Mouse (Mus musculus) olfactory bulb, adult 2 months (tissue): ENCODE measurements around the gene Whamm. TPM values are rescaled to one million over a fixed set of nuclear protein-coding genes. Genes with fewer than 3 reads are reported as not detected.

ENCODE experiments used
- H3K27ac ChIP-seq: fragments of 200-500 bp; 2 replicates; pipeline ENCODE4 v1.5.1; 2012; ENCODE audit warnings: low read depth, low read length; ENCODE audit not compliant: insufficient read depth
- H3K4me1 ChIP-seq: fragments of 200-500 bp; 2 replicates; pipeline ENCODE4 v1.6.1; 2012; ENCODE audit warnings: low read length; ENCODE audit not compliant: control insufficient read depth, insufficient read depth
- H3K4me3 ChIP-seq: fragments of 200-500 bp; 2 replicates; pipeline ENCODE4 v1.5.1; 2012; ENCODE audit warnings: mild to moderate bottlenecking, low read depth, low read length, moderate library complexity; ENCODE audit not compliant: insufficient read depth
- CTCF ChIP-seq: fragments of 200-500 bp; IDR thresholded peaks from 2 replicates; pipeline ENCODE4 v1.5.1; 2012; ENCODE audit warnings: low read depth, mild to moderate bottlenecking, low read length, moderate library complexity; ENCODE audit not compliant: insufficient read depth
- POLR2A ChIP-seq: fragments of 200-500 bp; IDR thresholded peaks from 2 replicates; pipeline ENCODE4 v1.6.1; 2012; ENCODE audit warnings: mild to moderate bottlenecking, low read depth, low read length, moderate library complexity; ENCODE audit not compliant: insufficient read depth
- WGBS: fragments of 180-500 bp; shearing (Covaris S2); methylation state at CpG from one replicate; pipeline ENCODE4 v1.1.7; 2018; 5-methylcytosine and 5-hydroxymethylcytosine counted together
- polyA plus RNA-seq: library from polyadenylated mRNA; stranded (reverse); fragments of >200 nt; gene quantifications from 2 replicates; pipeline ENCODE4 v1.2.4, GENCODE M21; 2012; ENCODE audit warnings: low replicate concordance; ENCODE audit not compliant: missing spikeins, insufficient read depth, insufficient read length

Gene Whamm
- polyA plus RNA-seq, 1 experiment = not detected

GRCm38 (mm10) chr7:81641101-81641500 is 70.0 kb downstream of the Whamm start:
- no peak overlapping the region; the same call in 1 of the 2 replicates for H3K27ac ChIP-seq
- TF ChIP-seq POLR2A (no peak), CTCF (no peak)
- 58% methylated on average over 6 of the region's 6 CpGs for WGBS
- H3K4me1 ChIP-seq = peaks cover 28% of the 10 kb centered on the region
- H3K4me3 ChIP-seq = no peak overlapping the region

GRCm38 (mm10) chr7:81644551-81645235 is 73.6 kb downstream of the Whamm start:
- TF ChIP-seq CTCF (no peak), POLR2A (no peak)
- 0 out of 2 replicates have a peak overlapping the region, but pooled peaks have one; percentile 21 for H3K27ac ChIP-seq
- peaks cover 44% of the 10 kb centered on the region for H3K4me1 ChIP-seq
- H3K4me3 ChIP-seq = no peak overlapping the region
- 35% methylated on average over 7 of the region's 7 CpGs for WGBS

Other genes with a start within 250 kb of the Whamm start
- gene Rps17, start 226.0 kb upstream of the Whamm start, polyA plus RNA-seq = 2,532 TPM in 1 of 2 replicates, not detected in the other
- not detected in 2 replicates for gene Cpeb1, start 115.8 kb upstream of the Whamm start, polyA plus RNA-seq
- not detected in 2 replicates for gene Ap3b2, start 77.3 kb upstream of the Whamm start, polyA plus RNA-seq
- gene BC048679, start 73.0 kb upstream of the Whamm start, polyA plus RNA-seq = not detected in 2 replicates
- not detected in 2 replicates for gene Fsd2, start 4.3 kb upstream of the Whamm start, polyA plus RNA-seq
- not detected in 2 replicates for gene Homer2, start 136.3 kb downstream of the Whamm start, polyA plus RNA-seq
- not detected in 2 replicates for gene Ramac, start 191.7 kb downstream of the Whamm start, polyA plus RNA-seq
- gene 3110040N11Rik, start 218.2 kb downstream of the Whamm start, polyA plus RNA-seq = not detected in 2 replicates